Mouse (Mus musculus) hindbrain, postnatal 0 days (tissue): ENCODE measurements around the gene Cwc25. TPM values are rescaled to one million over a fixed set of nuclear protein-coding genes. Genes with fewer than 3 reads are reported as not detected.

Source experiments
- ATAC-seq: fragments of 200-750 bp; cut with Nextera tagmentation; 2 replicates; pipeline ENCODE4 v1.8.0; 2017; ENCODE audit warnings: mild to moderate bottlenecking, moderate TSS enrichment, moderate library complexity
- DNase-seq: peaks from one replicate; pipeline ENCODE4 v3.0.0-alpha.2; 2015; ENCODE audit warnings: low spot score
- H3K27ac ChIP-seq: fragments of 300-500 bp; sonication (generic); 2 replicates; pipeline ENCODE4 v1.5.1; 2014; ENCODE audit warnings: mild to moderate bottlenecking
- H3K27me3 ChIP-seq: fragments of 300-500 bp; sonication (generic); 2 replicates; pipeline ENCODE4 v1.6.1; 2014; ENCODE audit warnings: low read length, mixed read lengths; ENCODE audit not compliant: insufficient read depth
- H3K36me3 ChIP-seq: fragments of 300-500 bp; sonication (generic); 2 replicates; pipeline ENCODE4 v1.6.1; 2014; ENCODE audit warnings: low read length, mixed read lengths; ENCODE audit not compliant: insufficient read depth
- H3K4me1 ChIP-seq: fragments of 300-500 bp; sonication (generic); 2 replicates; pipeline ENCODE4 v1.6.1; 2014; ENCODE audit warnings: antibody characterized with exemption, low read length, mixed read lengths; ENCODE audit not compliant: insufficient read depth
- H3K4me2 ChIP-seq: fragments of 300-500 bp; sonication (generic); 2 replicates; pipeline ENCODE4 v1.6.1; 2014; ENCODE audit warnings: low read depth, mild to moderate bottlenecking, low read length, moderate library complexity, mixed read lengths
- H3K4me3 ChIP-seq: fragments of 300-500 bp; sonication (generic); 2 replicates; pipeline ENCODE4 v1.5.1; 2014; ENCODE audit warnings: low read length
- H3K9ac ChIP-seq: fragments of 300-500 bp; sonication (generic); replicated peaks from 2 replicates; pipeline ENCODE4 v1.6.1; 2014; ENCODE audit warnings: mild to moderate bottlenecking, low read length, moderate library complexity, mixed read lengths
- H3K9me3 ChIP-seq: fragments of 300-500 bp; sonication (generic); 2 replicates; pipeline ENCODE4 v1.6.1; 2016; ENCODE audit warnings: low read length, mixed read lengths
- CTCF ChIP-seq: IDR thresholded peaks from 2 replicates; pipeline ENCODE4 v1.5.1; 2016; ENCODE audit warnings: antibody characterized with exemption, control low read depth, low read depth
- WGBS: fragments of 180-500 bp; shearing (Covaris S2); extraction: QIAGEN DNeasy Blood & Tissue Kit; methylation state at CpG from one replicate; pipeline ENCODE4 v1.1.7; 2014; 5-methylcytosine and 5-hydroxymethylcytosine counted together
- polyA plus RNA-seq: library from polyadenylated mRNA; unstranded; fragments of >200 nt; fragmentation: Nextera tagmentation; extraction: Ambion mirVana; gene quantifications from 2 replicates; pipeline ENCODE4 v1.2.1, GENCODE M21; 2015
- total RNA-seq: library from RNA; depleted of rRNA; stranded (reverse); fragments of >200 nt; gene quantifications from 2 replicates; pipeline ENCODE4 v1.2.3, GENCODE M21; 2014

The Cwc25 gene
- total and polyA plus RNA-seq, 2 experiments from 2014 or later = 11.9 to 14.2 TPM

- H3K4me1 ChIP-seq = peaks cover 58% of the 10 kb centered on the region
- H3K9me3 ChIP-seq = no peaks in the 10 kb centered on the region
- peak overlapping the region; percentile 86; the same call in 1 of the 2 replicates for H3K27ac ChIP-seq
- WGBS = 19% methylated on average over 3 of the region's 3 CpGs
- H3K9ac ChIP-seq = no peak overlapping the region
- DNase-seq = no peak
- no peak for TF ChIP-seq CTCF
- no peak overlapping the region for H3K4me2 ChIP-seq
- ATAC-seq = no peak
- no peaks in the 10 kb centered on the region for H3K27me3 ChIP-seq
- H3K4me3 ChIP-seq = no peak overlapping the region
- peaks cover 14% of the 10 kb centered on the region; the same call in 1 of the 2 replicates for H3K36me3 ChIP-seq
Observed at GRCm38 (mm10) chr11:97810970-97811369, 44.6 kb upstream of the Cwc25 start.

- H3K9me3 ChIP-seq = no peaks in the 10 kb centered on the region
- no peak overlapping the region for H3K4me3 ChIP-seq
- no peak overlapping the region for H3K4me2 ChIP-seq
- H3K27me3 ChIP-seq = no peaks in the 10 kb centered on the region
- H3K27ac ChIP-seq = no peak overlapping the region
- no peak for ATAC-seq
- no peak for TF ChIP-seq CTCF
- DNase-seq = no peak
- peaks cover 8% of the 10 kb centered on the region; the same call in 1 of the 2 replicates for H3K36me3 ChIP-seq
- 68% methylated on average over 7 of the region's 7 CpGs for WGBS
- H3K4me1 ChIP-seq = peaks cover 65% of the 10 kb centered on the region
- no peak overlapping the region for H3K9ac ChIP-seq
Observed at GRCm38 (mm10) chr11:97810356-97810755, 44.0 kb upstream of the Cwc25 start.

DNA sequence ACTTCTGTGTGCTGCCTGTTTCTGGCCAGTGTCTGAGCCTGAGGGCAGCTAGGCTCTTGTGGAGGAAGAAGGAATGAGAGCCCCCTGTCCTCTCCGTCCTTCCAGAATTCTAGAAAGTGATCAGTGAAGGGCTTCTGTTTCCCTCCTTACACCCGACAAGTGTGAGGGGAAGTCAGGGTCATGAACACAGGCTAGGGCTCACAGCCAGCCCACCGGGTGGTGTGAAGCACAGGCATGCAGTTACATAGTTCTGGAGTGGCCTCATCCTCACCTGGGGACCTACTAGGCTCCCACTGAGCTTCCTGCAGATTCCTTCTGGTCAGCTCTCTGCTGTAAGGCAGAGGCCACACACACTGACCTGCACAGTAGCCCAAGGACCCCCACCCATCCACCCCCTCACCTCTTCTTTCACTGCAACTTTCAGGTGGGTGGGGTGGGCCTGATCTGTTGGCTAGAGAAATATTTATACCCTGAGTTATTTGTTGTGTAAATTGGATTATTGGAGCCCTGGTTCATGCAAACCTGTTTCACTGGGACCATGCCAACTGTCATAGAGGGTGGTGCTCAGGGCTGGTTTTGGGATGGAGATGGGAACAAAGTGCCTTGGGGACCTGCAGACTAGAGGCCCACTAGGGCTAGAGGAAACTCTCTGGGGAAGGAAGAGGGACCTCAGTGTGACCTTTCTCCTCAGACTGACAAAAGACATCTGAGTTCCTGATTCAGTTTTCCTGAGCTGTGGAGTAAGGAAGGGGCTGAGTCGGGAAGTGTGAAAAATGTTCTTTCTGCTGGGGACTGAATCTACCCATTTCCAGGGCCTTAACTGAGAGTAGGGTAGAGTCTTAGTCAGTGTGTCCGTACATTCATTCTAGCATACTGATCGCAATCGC is 43.1 kb upstream of the Cwc25 start:
- Histone ChIP-seq H3K27me3 (no peaks in the 10 kb centered on the region), H3K36me3 (peaks cover 8% of the 10 kb centered on the region; the same call in 1 of the 2 replicates), H3K4me1 (peaks cover 72% of the 10 kb centered on the region), H3K9me3 (no peaks in the 10 kb centered on the region), H3K27ac (peak overlapping the region; percentile 52; the same call in 1 of the 2 replicates), H3K9ac (no peak overlapping the region), H3K4me2 (no peak overlapping the region), H3K4me3 (no peak overlapping the region)
- ATAC-seq (no peak), DNase-seq (no peak)
- 64% methylated on average over 7 of the region's 7 CpGs for WGBS
- no peak for TF ChIP-seq CTCF

DNA sequence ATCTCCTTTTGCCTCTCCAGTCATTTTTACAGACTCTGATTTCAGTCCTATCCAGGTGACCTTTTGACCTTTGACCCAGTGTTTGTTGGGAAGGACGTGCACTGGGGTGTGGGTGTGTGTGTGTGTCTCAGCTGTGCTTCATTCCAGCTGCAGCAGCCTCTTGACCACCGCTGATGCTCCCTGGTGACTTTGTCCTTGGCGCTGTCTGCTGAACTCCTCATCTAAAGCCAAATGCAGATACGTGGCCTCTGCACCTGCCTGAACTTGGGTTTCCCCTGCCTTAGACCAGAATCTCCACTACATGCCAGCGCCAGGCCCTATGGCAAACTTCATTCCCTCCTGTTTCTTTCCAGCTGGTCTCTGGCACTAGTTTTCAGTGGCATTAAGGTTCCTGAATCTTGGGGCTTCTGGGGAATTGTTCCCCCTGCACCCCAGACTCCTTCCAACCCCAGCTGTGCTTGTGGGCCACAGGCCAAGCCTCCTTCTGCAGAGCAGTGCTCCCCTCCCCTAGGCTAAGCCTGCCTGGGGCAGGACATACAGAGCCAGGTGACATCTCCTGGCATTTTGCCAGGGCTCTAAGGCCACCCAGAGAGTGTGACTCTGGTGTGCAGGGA is 42.4 kb upstream of the Cwc25 start:
- peak overlapping the region; percentile 52; the same call in 1 of the 2 replicates for H3K27ac ChIP-seq
- DNase-seq (peak; percentile 55), ATAC-seq (no peak)
- no peak overlapping the region for H3K4me3 ChIP-seq
- H3K9ac ChIP-seq = no peak overlapping the region
- no peak for TF ChIP-seq CTCF
- no peaks in the 10 kb centered on the region for H3K9me3 ChIP-seq
- peaks cover 71% of the 10 kb centered on the region for H3K4me1 ChIP-seq
- no peaks in the 10 kb centered on the region for H3K27me3 ChIP-seq
- H3K36me3 ChIP-seq = peaks cover 8% of the 10 kb centered on the region; the same call in 1 of the 2 replicates
- 28% methylated on average over 5 of the region's 5 CpGs for WGBS
- H3K4me2 ChIP-seq = no peak overlapping the region

DNA sequence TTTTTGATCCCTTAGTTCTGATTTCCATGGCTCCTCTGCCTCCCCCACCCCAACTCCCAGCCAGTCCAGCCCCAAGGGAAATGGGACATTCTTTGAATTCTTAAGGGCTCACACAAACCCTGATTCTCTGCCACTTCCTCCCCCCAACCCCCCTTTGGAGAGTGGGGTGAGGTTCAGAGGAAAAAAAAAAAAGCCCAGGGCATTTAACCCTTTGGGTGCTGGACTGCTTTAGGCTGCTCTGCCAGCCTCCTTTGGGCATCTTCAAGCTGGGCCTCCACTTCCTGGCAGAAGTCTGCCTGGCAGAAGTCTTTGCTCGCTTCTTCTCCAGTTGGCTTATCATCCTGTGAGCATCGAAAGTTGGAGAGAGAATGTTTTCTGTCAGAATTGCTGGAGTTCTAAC is 41.7 kb upstream of the Cwc25 start:
- TF ChIP-seq CTCF = no peak
- 37% methylated on average over 2 of the region's 2 CpGs for WGBS
- Histone ChIP-seq H3K4me3 (no peak overlapping the region), H3K4me1 (peaks cover 65% of the 10 kb centered on the region), H3K4me2 (no peak overlapping the region), H3K27ac (peak overlapping the region; percentile 52; the same call in 1 of the 2 replicates), H3K27me3 (no peaks in the 10 kb centered on the region), H3K36me3 (peaks cover 8% of the 10 kb centered on the region; the same call in 1 of the 2 replicates), H3K9ac (no peak overlapping the region), H3K9me3 (no peaks in the 10 kb centered on the region)
- ATAC-seq (no peak), DNase-seq (peak; percentile 45)

- no peaks in the 10 kb centered on the region for H3K27me3 ChIP-seq
- WGBS = 33% methylated on average over 6 of the region's 6 CpGs
- H3K9ac ChIP-seq = no peak overlapping the region
- ATAC-seq (no peak), DNase-seq (no peak)
- H3K36me3 ChIP-seq = peaks cover 8% of the 10 kb centered on the region; the same call in 1 of the 2 replicates
- no peak for TF ChIP-seq CTCF
- H3K27ac ChIP-seq = 0 out of 2 replicates have a peak overlapping the region, but pooled peaks have one; percentile 2
- H3K4me2 ChIP-seq = no peak overlapping the region
- no peaks in the 10 kb centered on the region for H3K9me3 ChIP-seq
- no peak overlapping the region for H3K4me3 ChIP-seq
- peaks cover 62% of the 10 kb centered on the region for H3K4me1 ChIP-seq
Observed at GRCm38 (mm10) chr11:97807626-97808025, 41.3 kb upstream of the Cwc25 start.
